Comparison of ENCODE assay signal across 13 mouse cellular contexts in genomic region chr10:19104671-19105203, GRCm38 (mm10).
A peak's percentile ranks its signal among the peaks of the same experiment; 100 is the strongest.
DNase-seq lines count a peak whose midpoint lies in the region; ATAC-seq and TF ChIP-seq lines count a peak whose summit lies in the region.
"Had no signal": no experiment of that assay in that cellular context is flagged by ENCODE, and none has a peak within 500 bp of the region (broad histone marks: within the 10 kb centered on the region; RNA-seq: fewer than 3 reads in every experiment).

No protein-coding gene starts in this region.

- no peak overlapping the region for H3K9ac ChIP-seq in forebrain, postnatal 0 days
- H3K9ac ChIP-seq in embryonic facial prominence, embryonic 11.5 days (replicated peaks; ENCODE audit: low read length) = no peak overlapping the region
- H3K9ac ChIP-seq in limb, embryonic 13.5 days = no peak overlapping the region
- no peak overlapping the region for H3K9ac ChIP-seq in midbrain, embryonic 14.5 days (replicated peaks; ENCODE audit: low read length)
- H3K9ac ChIP-seq: liver, embryonic 13.5 days; midbrain, embryonic 12.5 days had no signal

- no peaks in the 10 kb centered on the region for H3K36me3 ChIP-seq in forebrain, embryonic 10.5 days (replicated peaks)
- no peaks in the 10 kb centered on the region for H3K36me3 ChIP-seq in forebrain, postnatal 0 days (ENCODE audit: insufficient read depth)
- no peaks in the 10 kb centered on the region for H3K36me3 ChIP-seq in embryonic facial prominence, embryonic 11.5 days (replicated peaks; ENCODE audit: control insufficient read depth, insufficient read depth, low read depth, low read length)
- no peaks in the 10 kb centered on the region for H3K36me3 ChIP-seq in limb, embryonic 13.5 days
- H3K36me3 ChIP-seq in midbrain, embryonic 14.5 days (ENCODE audit: control insufficient read depth, insufficient read depth, low read length) = no peaks in the 10 kb centered on the region
- H3K36me3 ChIP-seq: liver, embryonic 13.5 days; midbrain, embryonic 12.5 days had no signal

- no peak overlapping the region for H3K4me3 ChIP-seq in forebrain, embryonic 10.5 days
- H3K4me3 ChIP-seq in forebrain, postnatal 0 days (ENCODE audit: low read depth, low read length) = no peak overlapping the region
- H3K4me3 ChIP-seq in embryonic facial prominence, embryonic 11.5 days (ENCODE audit: low read depth, low read length) = no peak overlapping the region
- H3K4me3 ChIP-seq in limb, embryonic 13.5 days = no peak overlapping the region
- H3K4me3 ChIP-seq in midbrain, embryonic 14.5 days (replicated peaks; ENCODE audit: low read depth, low read length) = no peak overlapping the region
- no peak overlapping the region for H3K4me3 ChIP-seq in layer of hippocampus, adult 2 months
- H3K4me3 ChIP-seq: erythroblast, embryonic 14.5 days; liver, embryonic 13.5 days; midbrain, embryonic 12.5 days had no signal

- no peak for ATAC-seq in forebrain, postnatal 0 days
- ATAC-seq in embryonic facial prominence, embryonic 11.5 days (replicated peaks; ENCODE audit: insufficient number of reproducible peaks, low FRiP score, low TSS enrichment, low read depth) = 0 out of 2 replicates have a peak, but pooled peaks have one; percentile 56
- ATAC-seq in limb, embryonic 13.5 days (ENCODE audit: low FRiP score, low read depth) = peak; percentile 89
- no peak for ATAC-seq in midbrain, embryonic 14.5 days (ENCODE audit: low FRiP score, low TSS enrichment)

- no peak overlapping the region for H3K4me2 ChIP-seq in forebrain, postnatal 0 days (ENCODE audit: low read depth)
- H3K4me2 ChIP-seq in embryonic facial prominence, embryonic 11.5 days (ENCODE audit: low read depth, low read length) = no peak overlapping the region
- H3K4me2 ChIP-seq in limb, embryonic 13.5 days (replicated peaks) = peak overlapping the region; percentile 49
- H3K4me2 ChIP-seq in midbrain, embryonic 14.5 days (ENCODE audit: low read length) = no peak overlapping the region
- H3K4me2 ChIP-seq: liver, embryonic 13.5 days; midbrain, embryonic 12.5 days had no signal

- H3K4me1 ChIP-seq in forebrain, embryonic 10.5 days = no peaks in the 10 kb centered on the region
- no peaks in the 10 kb centered on the region for H3K4me1 ChIP-seq in forebrain, postnatal 0 days (ENCODE audit: insufficient read depth)
- no peaks in the 10 kb centered on the region for H3K4me1 ChIP-seq in embryonic facial prominence, embryonic 11.5 days (ENCODE audit: control insufficient read depth, insufficient read depth, low read length)
- H3K4me1 ChIP-seq in limb, embryonic 13.5 days = peaks cover 17% of the 10 kb centered on the region
- H3K4me1 ChIP-seq in midbrain, embryonic 14.5 days (ENCODE audit: control insufficient read depth, insufficient read depth, low read length) = no peaks in the 10 kb centered on the region
- H3K4me1 ChIP-seq: liver, embryonic 13.5 days; midbrain, embryonic 12.5 days had no signal

- peak overlapping the region; percentile 56; the same call in 1 of the 2 replicates for H3K27ac ChIP-seq in forebrain, embryonic 10.5 days
- no peak overlapping the region for H3K27ac ChIP-seq in forebrain, postnatal 0 days (ENCODE audit: low read depth, low read length)
- peak overlapping the region; percentile 67 for H3K27ac ChIP-seq in embryonic facial prominence, embryonic 11.5 days (replicated peaks; ENCODE audit: low read depth, low read length)
- peak overlapping the region; percentile 80 for H3K27ac ChIP-seq in limb, embryonic 13.5 days
- no peak overlapping the region for H3K27ac ChIP-seq in midbrain, embryonic 14.5 days (replicated peaks; ENCODE audit: low read depth, low read length)
- H3K27ac ChIP-seq in layer of hippocampus, adult 2 months = no peak overlapping the region
- H3K27ac ChIP-seq: liver, embryonic 13.5 days; midbrain, embryonic 12.5 days had no signal

- no peaks in the 10 kb centered on the region for H3K27me3 ChIP-seq in forebrain, embryonic 10.5 days (ENCODE audit: poor library complexity, severe bottlenecking)
- H3K27me3 ChIP-seq in forebrain, postnatal 0 days (ENCODE audit: insufficient read depth, low read length) = no peaks in the 10 kb centered on the region
- H3K27me3 ChIP-seq in embryonic facial prominence, embryonic 11.5 days (ENCODE audit: control insufficient read depth, insufficient read depth, low read length) = no peaks in the 10 kb centered on the region
- no peaks in the 10 kb centered on the region for H3K27me3 ChIP-seq in limb, embryonic 13.5 days
- H3K27me3 ChIP-seq in midbrain, embryonic 14.5 days (ENCODE audit: control insufficient read depth, insufficient read depth, low read length) = no peaks in the 10 kb centered on the region
- H3K27me3 ChIP-seq: liver, embryonic 13.5 days; midbrain, embryonic 12.5 days had no signal

- WGBS in forebrain, embryonic 10.5 days = 78% methylated on average over 5 of the region's 5 CpGs
- 75% methylated on average over 5 of the region's 5 CpGs for WGBS in forebrain, postnatal 0 days
- WGBS in embryonic facial prominence, embryonic 11.5 days = 45% methylated on average over 5 of the region's 5 CpGs
- 17% methylated on average over 5 of the region's 5 CpGs for WGBS in limb, embryonic 13.5 days
- WGBS in midbrain, embryonic 14.5 days = 75% methylated on average over 5 of the region's 5 CpGs

- no peak for TF ChIP-seq CTCF in forebrain, postnatal 0 days (IDR thresholded peaks at IDR 0.05; ENCODE audit: low read depth)
- no peak for TF ChIP-seq CTCF in layer of hippocampus, adult 2 months (conservative IDR thresholded peaks at IDR 0.05)

- no peaks in the 10 kb centered on the region for H3K9me3 ChIP-seq in forebrain, embryonic 10.5 days
- no peaks in the 10 kb centered on the region for H3K9me3 ChIP-seq in forebrain, postnatal 0 days (ENCODE audit: low read length)
- no peaks in the 10 kb centered on the region for H3K9me3 ChIP-seq in embryonic facial prominence, embryonic 11.5 days (replicated peaks; ENCODE audit: control insufficient read depth, low read length)
- H3K9me3 ChIP-seq in limb, embryonic 13.5 days = no peaks in the 10 kb centered on the region
- no peaks in the 10 kb centered on the region for H3K9me3 ChIP-seq in midbrain, embryonic 14.5 days (ENCODE audit: control insufficient read depth, low read length)
- H3K9me3 ChIP-seq: liver, embryonic 13.5 days; midbrain, embryonic 12.5 days had no signal

- DNase-seq in forebrain, embryonic 10.5 days (ENCODE audit: extremely low spot score, low spot score) = no peak
- no peak for DNase-seq in forebrain, postnatal 0 days
- DNase-seq in embryonic facial prominence, embryonic 11.5 days (ENCODE audit: low spot score) = peak; percentile 76
- DNase-seq in thymus, adult 18-20 months = peak; percentile 44 to 67
- no peak for DNase-seq in midbrain, embryonic 14.5 days
- no peak for DNase-seq in lung, postnatal 4 days
- no peak for DNase-seq in layer of hippocampus, adult 2 months (ENCODE audit: low spot score in 2 of 2)
- DNase-seq: gastrocnemius, postnatal 36 days; kidney, postnatal 36 days; liver, embryonic 13.5 days had no signal

Comparison
In these comparisons a context has a peak if more than half of its experiments do, and no peak if none do; other contexts are left out.
1. H3K27ac ChIP-seq: peak in forebrain, embryonic 10.5 days (single experiment), embryonic facial prominence, embryonic 11.5 days (single experiment) and limb, embryonic 13.5 days (single experiment); none in forebrain, postnatal 0 days (single experiment), midbrain, embryonic 14.5 days (single experiment) and layer of hippocampus, adult 2 months (single experiment).
2. DNase-seq: peak in embryonic facial prominence, embryonic 11.5 days (single experiment) and thymus, adult 18-20 months (2 of 2); none in forebrain, embryonic 10.5 days (single experiment), forebrain, postnatal 0 days (single experiment), midbrain, embryonic 14.5 days (single experiment), lung, postnatal 4 days (0 of 2) and layer of hippocampus, adult 2 months (0 of 2).
3. ATAC-seq: peak in embryonic facial prominence, embryonic 11.5 days (single experiment) and limb, embryonic 13.5 days (single experiment); none in forebrain, postnatal 0 days (single experiment) and midbrain, embryonic 14.5 days (single experiment).